Mouse (Mus musculus): ENCODE measurements at regions not wholly inside any gene's neighbourhood (a gene's known extent, or its start where the extent isn't known, plus 50 kb on each side); places are given as distances from the start of the nearest gene placed in this dataset.

- no peak for DNase-seq
Measured at GRCm38 (mm10) chr4:9935949-9936348, 938.3 kb upstream of the 2610301B20Rik start.

- no peak for DNase-seq
Measured at GRCm38 (mm10) chr4:9951441-9951840, 922.9 kb upstream of the 2610301B20Rik start.

- DNase-seq: no peak
Measured at GRCm38 (mm10) chr4:9974631-9975030, 899.7 kb upstream of the 2610301B20Rik start.

GRCm38 (mm10) chr4:9981354-9982040, 892.8 kb upstream of the 2610301B20Rik start:
- no peak for DNase-seq

- no peak for DNase-seq
Measured at GRCm38 (mm10) chr4:9982786-9983525, 891.3 kb upstream of the 2610301B20Rik start.

GRCm38 (mm10) chr4:9993871-9994270, 880.4 kb upstream of the 2610301B20Rik start:
- DNase-seq: no peak

GRCm38 (mm10) chr4:9994466-9994865, 879.8 kb upstream of the 2610301B20Rik start:
- no peak for DNase-seq

GRCm38 (mm10) chr4:10030316-10030715, 844.0 kb upstream of the 2610301B20Rik start:
- no peak for DNase-seq

GRCm38 (mm10) chr4:10031764-10032163, 842.5 kb upstream of the 2610301B20Rik start:
- DNase-seq: no peak

- no peak for DNase-seq
Measured at GRCm38 (mm10) chr4:10035336-10035735, 839.0 kb upstream of the 2610301B20Rik start.

GRCm38 (mm10) chr4:10041301-10042093, 832.8 kb upstream of the 2610301B20Rik start:
- DNase-seq: no peak

- no peak for DNase-seq
Measured at GRCm38 (mm10) chr4:10048770-10049169, 825.5 kb upstream of the 2610301B20Rik start.

GRCm38 (mm10) chr4:10049411-10049810, 824.9 kb upstream of the 2610301B20Rik start:
- DNase-seq: no peak

- DNase-seq: no peak
Measured at GRCm38 (mm10) chr4:10051296-10052267, 822.7 kb upstream of the 2610301B20Rik start.

GRCm38 (mm10) chr4:10052869-10053268, 821.4 kb upstream of the 2610301B20Rik start:
- DNase-seq: no peak

- no peak for DNase-seq
Measured at GRCm38 (mm10) chr4:10072500-10073106, 801.7 kb upstream of the 2610301B20Rik start.

- DNase-seq: no peak
Measured at GRCm38 (mm10) chr4:10079565-10080169, 794.6 kb upstream of the 2610301B20Rik start.

- no peak for DNase-seq
Measured at GRCm38 (mm10) chr4:10114831-10115230, 759.5 kb upstream of the 2610301B20Rik start.

- no peak for DNase-seq
Measured at GRCm38 (mm10) chr4:10117964-10118363, 756.3 kb upstream of the 2610301B20Rik start.

- peak; percentile 2 for DNase-seq
Measured at GRCm38 (mm10) chr4:10124252-10124651, 750.0 kb upstream of the 2610301B20Rik start.

GRCm38 (mm10) chr4:10141238-10141934, 732.9 kb upstream of the 2610301B20Rik start:
- DNase-seq: no peak

Data from cerebellum, adult 9-11 months (tissue).